Mouse (Mus musculus) heart, postnatal 0 days (tissue): ENCODE measurements at regions not wholly inside any gene's neighbourhood (a gene's known extent, or its start where the extent isn't known, plus 50 kb on each side); places are given as distances from the start of the nearest gene placed in this dataset.

Experiments
- CTCF ChIP-seq: IDR thresholded peaks from 2 replicates; pipeline ENCODE4 v1.5.1; 2016; ENCODE audit warnings: antibody characterized with exemption, control low read depth, low read depth
- EP300 ChIP-seq: IDR thresholded peaks from 2 replicates; pipeline ENCODE4 v1.6.1; 2016; ENCODE audit warnings: antibody characterized with exemption, low read depth

- TF ChIP-seq CTCF (no peak), EP300 (no peak)
These were observed 3216.2 kb upstream of the Gm6569 start for GRCm38 (mm10) chr15:70618131-70618674.
